Mouse (Mus musculus) midbrain, embryonic 12.5 days (tissue): ENCODE data around the gene Krtap31-2. TPM values are rescaled to one million over a fixed set of nuclear protein-coding genes. Genes with fewer than 3 reads are reported as not detected.

Source experiments
- polyA plus RNA-seq: library from polyadenylated mRNA; unstranded; fragments of >200 nt; fragmentation: Nextera tagmentation; extraction: Ambion mirVana; gene quantifications from 2 replicates; pipeline ENCODE4 v1.2.1, GENCODE M21; 2016

Krtap31-2 gene
- polyA plus RNA-seq, 1 experiment from 2014 or later: not detected

Other genes with a start within 250 kb of the Krtap31-2 start
- not detected in 2 replicates for gene Gm14190, start 245.6 kb upstream of the Krtap31-2 start, polyA plus RNA-seq
- gene Gm14180, start 202.0 kb upstream of the Krtap31-2 start, polyA plus RNA-seq: not detected in 2 replicates
- not detected in 2 replicates for gene Gm11595, start 163.4 kb upstream of the Krtap31-2 start, polyA plus RNA-seq
- gene Krtap4-8, start 155.6 kb upstream of the Krtap31-2 start, polyA plus RNA-seq: not detected in 2 replicates
- not detected in 2 replicates for gene Krtap4-9, start 151.1 kb upstream of the Krtap31-2 start, polyA plus RNA-seq
- not detected in 2 replicates for gene Gm11596, start 142.8 kb upstream of the Krtap31-2 start, polyA plus RNA-seq
- gene Gm11569, start 137.4 kb upstream of the Krtap31-2 start, polyA plus RNA-seq: not detected in 2 replicates
- not detected in 2 replicates for gene Gm11554, start 131.8 kb upstream of the Krtap31-2 start, polyA plus RNA-seq
- gene Krtap4-13, start 126.4 kb upstream of the Krtap31-2 start, polyA plus RNA-seq: not detected in 2 replicates
- gene Gm11564, start 120.6 kb upstream of the Krtap31-2 start, polyA plus RNA-seq: not detected in 2 replicates
- gene 2300003K06Rik, start 98.2 kb upstream of the Krtap31-2 start, polyA plus RNA-seq: not detected in 2 replicates
- not detected in 2 replicates for gene Krtap4-16, start 84.7 kb upstream of the Krtap31-2 start, polyA plus RNA-seq
- gene Gm11568, start 78.4 kb upstream of the Krtap31-2 start, polyA plus RNA-seq: not detected in 2 replicates
- gene Gm11559, start 71.8 kb upstream of the Krtap31-2 start, polyA plus RNA-seq: not detected in 2 replicates
- gene Krtap9-1, start 62.9 kb upstream of the Krtap31-2 start, polyA plus RNA-seq: not detected in 2 replicates
- not detected in 2 replicates for gene Gm11567, start 57.1 kb upstream of the Krtap31-2 start, polyA plus RNA-seq
- not detected in 2 replicates for gene Krtap31-1, start 28.4 kb upstream of the Krtap31-2 start, polyA plus RNA-seq
- not detected in 2 replicates for gene Gm11565, start 21.5 kb upstream of the Krtap31-2 start, polyA plus RNA-seq
- gene Krtap9-5, start 12.2 kb downstream of the Krtap31-2 start, polyA plus RNA-seq: not detected in 2 replicates
- gene Krtap29-1, start 42.8 kb downstream of the Krtap31-2 start, polyA plus RNA-seq: not detected in 2 replicates
- gene Krtap16-1, start 50.3 kb downstream of the Krtap31-2 start, polyA plus RNA-seq: not detected in 2 replicates
- gene Krtap17-1, start 57.7 kb downstream of the Krtap31-2 start, polyA plus RNA-seq: not detected in 2 replicates
- not detected in 2 replicates for gene Krt33a, start 79.9 kb downstream of the Krtap31-2 start, polyA plus RNA-seq
- not detected in 2 replicates for gene Krt33b, start 93.6 kb downstream of the Krtap31-2 start, polyA plus RNA-seq
- gene Krt34, start 105.3 kb downstream of the Krtap31-2 start, polyA plus RNA-seq: not detected in 2 replicates
- not detected in 2 replicates for gene Krt31, start 114.3 kb downstream of the Krtap31-2 start, polyA plus RNA-seq
- gene Krt32, start 151.9 kb downstream of the Krtap31-2 start, polyA plus RNA-seq: not detected in 2 replicates
- not detected in 2 replicates for gene Krt35, start 159.9 kb downstream of the Krtap31-2 start, polyA plus RNA-seq
- not detected in 2 replicates for gene Krt36, start 169.3 kb downstream of the Krtap31-2 start, polyA plus RNA-seq
- gene Krt13, start 185.3 kb downstream of the Krtap31-2 start, polyA plus RNA-seq: not detected in 2 replicates
- gene Krt15, start 199.6 kb downstream of the Krtap31-2 start, polyA plus RNA-seq: 5.9 and 7.8 TPM in 2 replicates
- 3.7 and 5.4 TPM in 2 replicates for gene Krt19, start 212.4 kb downstream of the Krtap31-2 start, polyA plus RNA-seq